Mouse (Mus musculus) kidney, postnatal 4 days (tissue): Measurements from ENCODE around the gene Zfp974.
A peak's percentile ranks its signal among the peaks of the same experiment; 100 is the strongest.
"Not testable (repeated sequence)": the region's sequence is repeated elsewhere in the genome, so short reads cannot be mapped to it uniquely, and the experiment has no call there.

Source experiments
- DNase-seq, 2 experiments: peaks; one replicate each; pipeline ENCODE4 v3.0.0; 2021; ENCODE audit warnings: mixed read lengths in 2 of 2

Zfp974 gene

GRCm38 (mm10) chr7:27928818-27929695, at the start of gene Zfp974:
Gene Zfp974, minus strand, starts transcription at chr7:27929460.
- peak; percentile 79 to 85 for DNase-seq

- DNase-seq: not testable (repeated sequence)
Observed at GRCm38 (mm10) chr7:27949451-27949850, 20.2 kb upstream of the Zfp974 start.

GRCm38 (mm10) chr7:27941869-27942268, 12.6 kb upstream of the Zfp974 start:
- peak; percentile 28 to 31 for DNase-seq

- DNase-seq: not testable (repeated sequence)
Observed at GRCm38 (mm10) chr7:27933800-27934158, 4.5 kb upstream of the Zfp974 start.

GRCm38 (mm10) chr7:27933050-27933799, 4.0 kb upstream of the Zfp974 start:
- DNase-seq: peak in 1 of 2 experiments; percentile 6

GRCm38 (mm10) chr7:27927041-27927440, 2.2 kb downstream of the Zfp974 start:
- DNase-seq: not testable (repeated sequence)

- DNase-seq: not testable (repeated sequence)
Observed at GRCm38 (mm10) chr7:27910952-27911351, 18.3 kb downstream of the Zfp974 start.

GRCm38 (mm10) chr7:27905061-27905848, 24.0 kb downstream of the Zfp974 start:
- no peak for DNase-seq

- no peak for DNase-seq
Observed at GRCm38 (mm10) chr7:27900601-27901000, 28.7 kb downstream of the Zfp974 start.

GRCm38 (mm10) chr7:27881721-27882120, 47.5 kb downstream of the Zfp974 start:
- DNase-seq: no peak

GRCm38 (mm10) chr7:27862578-27862977, 66.7 kb downstream of the Zfp974 start:
- DNase-seq: not testable (repeated sequence)

GRCm38 (mm10) chr7:27860396-27861235, 68.6 kb downstream of the Zfp974 start:
- DNase-seq: peak; percentile 79 to 87

GRCm38 (mm10) chr7:27859301-27860251, 69.7 kb downstream of the Zfp974 start:
- no peak for DNase-seq
